Mouse (Mus musculus) adipocyte (in vitro differentiated cells): Measurements from ENCODE around the gene Ccdc15.
"Not testable (repeated sequence)": the region's sequence is repeated elsewhere in the genome, so short reads cannot be mapped to it uniquely, and the experiment has no call there.

Source experiments
- DNase-seq: peaks from one replicate; pipeline ENCODE4 v3.0.0-alpha.2; 2016; ENCODE audit warnings: low spot score

The Ccdc15 gene

DNA sequence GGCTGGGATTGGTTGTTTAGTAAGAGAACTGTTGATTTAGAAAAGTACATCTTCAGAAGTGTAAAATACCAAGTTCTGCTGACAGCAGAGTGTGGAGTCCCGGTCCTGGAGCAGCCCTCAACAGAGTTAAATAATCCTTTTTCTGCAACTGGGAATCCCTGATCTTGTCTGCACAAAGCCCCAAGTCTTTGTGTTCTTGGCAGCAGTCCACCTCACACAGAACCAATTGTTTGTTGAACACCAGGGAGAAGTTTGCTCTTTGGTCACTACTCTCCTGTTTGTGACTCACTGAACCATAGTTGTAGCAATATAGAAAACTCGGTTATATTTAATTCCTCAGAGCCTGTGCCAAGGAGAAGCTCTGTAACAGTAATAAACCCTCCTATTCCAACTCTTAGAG lies 3.0 kb upstream of the Ccdc15 start:
- DNase-seq, result no peak

DNA sequence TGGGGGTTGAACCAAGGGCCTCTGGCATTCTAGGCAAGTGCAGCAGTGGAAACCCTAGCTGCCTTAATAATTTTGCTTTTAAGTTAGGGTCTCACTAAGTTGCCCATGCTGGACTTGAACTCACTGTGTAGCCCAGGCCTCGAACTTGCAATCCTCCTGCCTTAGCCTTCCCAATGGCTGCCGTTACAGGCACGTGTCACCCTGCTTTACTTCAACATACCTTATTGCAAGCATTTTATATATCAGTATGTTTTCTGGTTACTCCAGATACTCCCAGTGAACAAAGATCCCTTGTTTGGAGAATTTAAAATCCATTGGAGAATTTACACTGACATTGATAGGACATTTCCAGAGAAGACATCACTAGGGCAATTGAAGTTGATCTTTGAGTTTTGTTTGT lies 818 bp upstream of the Ccdc15 start:
- DNase-seq, result no peak

DNA sequence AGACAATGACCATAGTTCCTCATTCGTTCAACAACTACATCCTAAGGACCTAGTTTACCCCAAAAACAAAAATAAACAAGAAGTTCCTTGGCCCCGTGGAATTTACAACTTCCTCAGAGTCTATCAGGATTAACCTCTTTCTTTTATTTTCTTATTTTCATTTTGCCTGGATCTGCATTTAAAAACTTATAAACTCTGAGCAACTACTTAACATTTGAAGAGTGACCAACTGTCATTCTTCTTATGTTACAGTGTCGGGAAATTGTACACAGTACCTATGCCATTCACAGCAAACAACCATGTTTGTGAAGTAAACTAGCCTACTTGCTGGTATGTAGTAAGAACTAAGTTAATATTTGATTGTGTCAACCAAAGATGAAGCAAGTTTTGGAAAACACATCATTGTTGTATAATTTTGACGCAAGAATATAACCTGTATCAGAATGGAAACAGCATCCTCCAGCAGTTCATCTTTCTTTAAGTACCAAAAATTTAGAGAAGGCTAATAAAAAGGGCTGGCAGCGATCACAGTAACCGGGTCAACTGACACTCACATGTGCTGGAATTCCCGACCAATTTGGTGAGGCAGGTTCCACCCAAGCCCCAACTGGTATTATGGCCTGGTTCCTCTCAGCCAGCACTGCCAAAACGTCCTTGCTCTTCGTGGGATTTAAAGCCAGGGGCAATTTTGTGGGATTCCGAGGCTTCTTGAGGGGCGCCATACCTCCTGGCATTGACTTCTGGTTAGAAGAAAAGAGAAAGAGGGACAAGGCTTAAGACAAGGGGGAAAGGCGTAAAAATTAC lies 846 bp downstream of the Ccdc15 start:
- DNase-seq, result peak; percentile 5

DNA sequence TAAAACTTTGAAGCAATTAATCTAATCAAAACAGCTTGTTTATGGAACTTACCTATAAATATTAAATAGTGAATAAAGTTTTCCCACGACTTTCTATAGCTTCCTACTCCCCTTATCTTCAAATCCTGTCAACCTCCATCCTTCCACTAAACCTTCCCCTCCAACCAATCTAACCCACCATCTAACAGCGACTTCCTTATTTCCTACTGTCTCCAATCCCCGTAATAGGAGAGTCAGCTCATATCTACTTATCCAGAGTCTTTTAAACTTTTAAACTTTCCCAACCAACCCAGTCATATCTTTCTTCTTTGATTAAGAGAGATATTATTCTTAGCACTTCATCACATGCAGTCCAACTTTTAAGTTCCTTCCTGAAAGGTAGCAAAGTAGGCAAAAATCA lies 2.8 kb downstream of the Ccdc15 start:
- no peak for DNase-seq

DNA sequence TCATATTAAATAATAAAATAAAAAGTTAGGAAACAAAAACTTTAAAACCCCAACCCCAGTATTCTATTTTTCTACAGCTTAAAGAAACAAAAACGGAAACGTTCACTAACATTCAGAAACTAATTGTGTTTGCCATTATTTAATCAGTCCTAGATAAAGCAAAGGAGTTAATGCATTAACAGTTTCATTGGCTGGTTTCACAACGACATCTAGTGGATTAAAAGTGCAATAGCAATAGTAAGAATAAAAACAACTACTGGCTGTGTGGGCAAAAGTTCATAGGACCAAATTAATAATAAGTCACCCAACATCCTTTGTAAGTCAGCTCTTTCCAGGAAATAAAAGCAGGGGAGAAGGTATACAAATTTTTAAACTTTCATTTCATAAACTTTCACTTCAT lies 18.8 kb downstream of the Ccdc15 start:
- peak; percentile 69 for DNase-seq

DNA sequence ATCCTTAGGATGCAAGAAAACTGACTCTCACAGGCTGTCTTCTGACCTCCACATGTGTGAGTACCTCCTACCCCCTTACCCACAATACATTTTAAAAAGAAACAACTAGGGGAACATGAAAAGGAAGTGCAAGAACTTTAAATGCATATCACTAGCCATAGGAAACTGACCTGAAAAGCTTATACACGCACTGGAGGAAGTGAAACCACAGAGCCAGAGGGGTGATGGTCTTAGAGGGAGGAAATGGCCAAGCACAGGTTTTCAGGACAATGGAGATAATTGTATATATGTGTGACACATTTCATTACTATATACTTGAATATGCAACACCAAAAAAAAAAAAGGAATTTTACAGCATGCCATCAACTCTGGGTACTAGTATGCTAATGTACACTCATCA lies 46.5 kb downstream of the Ccdc15 start:
- no peak for DNase-seq

DNA sequence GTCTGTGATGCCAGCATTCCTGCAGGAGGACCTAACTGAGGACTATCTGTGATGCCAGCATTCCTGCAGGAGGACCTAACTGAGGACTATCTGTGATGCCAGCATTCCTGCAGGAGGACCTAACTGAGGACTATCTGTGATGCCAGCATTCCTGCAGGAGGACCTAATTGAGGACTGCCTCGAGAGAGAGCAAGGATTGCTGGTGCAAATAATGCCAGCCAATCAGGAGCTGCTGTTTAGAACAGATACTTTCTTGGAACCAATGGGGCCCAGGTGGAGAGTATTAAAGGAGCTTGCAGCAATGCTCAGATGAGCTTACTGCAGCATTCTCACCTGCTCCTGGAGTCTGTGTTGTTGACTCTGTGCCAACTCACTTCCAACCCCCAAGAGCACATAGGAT lies 47.7 kb downstream of the Ccdc15 start:
- not testable (repeated sequence) for DNase-seq

DNA sequence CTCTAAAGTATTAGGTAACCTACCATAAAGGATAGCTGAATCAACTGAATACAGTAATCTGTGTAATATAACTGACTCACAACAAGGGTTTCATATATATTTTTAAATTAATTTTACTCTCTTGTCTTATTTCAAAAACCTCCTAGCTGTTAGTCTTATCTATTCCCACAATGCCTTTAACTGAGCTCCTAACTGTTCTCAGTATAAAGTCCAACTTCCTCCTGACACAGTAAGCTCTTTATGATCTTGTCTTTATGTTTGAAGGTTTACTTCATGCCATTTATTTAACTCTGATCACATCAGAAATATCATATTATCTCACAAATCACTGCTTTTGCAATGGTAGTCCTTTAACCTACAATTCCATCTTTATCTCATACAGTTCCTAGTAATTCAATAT lies 52.6 kb downstream of the Ccdc15 start:
- no peak for DNase-seq

DNA sequence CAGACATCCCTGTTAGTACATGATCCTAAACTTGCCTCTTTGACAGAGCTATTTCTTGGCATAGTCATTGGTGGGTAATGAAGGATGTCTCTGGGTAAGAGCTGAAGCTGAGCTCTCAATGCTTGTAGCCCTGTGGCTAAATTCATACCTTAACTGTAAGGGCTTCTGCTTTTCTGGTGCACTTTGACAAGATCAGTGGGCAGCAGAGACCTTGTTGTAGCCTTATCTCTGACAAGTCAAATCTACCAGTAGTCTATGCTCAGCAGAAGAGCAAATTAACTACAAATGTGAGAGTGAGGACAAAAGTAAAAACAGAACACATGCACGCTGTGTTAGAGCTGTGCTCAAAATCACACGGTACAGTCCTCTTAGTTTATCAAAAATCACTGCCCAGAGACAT lies 81.6 kb downstream of the Ccdc15 start:
- no peak for DNase-seq

DNA sequence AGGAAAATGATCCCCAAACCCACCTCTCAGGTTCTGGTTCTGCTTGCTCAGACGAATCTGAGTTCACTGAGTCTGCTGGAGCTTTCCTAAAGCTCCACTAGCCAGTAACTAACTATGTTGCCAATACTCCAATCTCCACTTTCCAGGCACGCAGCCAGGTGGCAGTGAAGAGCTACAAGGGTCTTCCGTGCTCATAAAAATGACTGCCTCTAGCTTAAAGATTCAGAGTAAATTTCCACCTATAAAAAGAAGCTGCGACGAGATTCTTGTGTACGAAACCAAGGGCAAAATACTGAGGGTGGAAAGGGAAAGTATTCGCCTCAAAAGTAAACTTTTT lies 92.4 kb downstream of the Ccdc15 start:
- peak; percentile 74 for DNase-seq

DNA sequence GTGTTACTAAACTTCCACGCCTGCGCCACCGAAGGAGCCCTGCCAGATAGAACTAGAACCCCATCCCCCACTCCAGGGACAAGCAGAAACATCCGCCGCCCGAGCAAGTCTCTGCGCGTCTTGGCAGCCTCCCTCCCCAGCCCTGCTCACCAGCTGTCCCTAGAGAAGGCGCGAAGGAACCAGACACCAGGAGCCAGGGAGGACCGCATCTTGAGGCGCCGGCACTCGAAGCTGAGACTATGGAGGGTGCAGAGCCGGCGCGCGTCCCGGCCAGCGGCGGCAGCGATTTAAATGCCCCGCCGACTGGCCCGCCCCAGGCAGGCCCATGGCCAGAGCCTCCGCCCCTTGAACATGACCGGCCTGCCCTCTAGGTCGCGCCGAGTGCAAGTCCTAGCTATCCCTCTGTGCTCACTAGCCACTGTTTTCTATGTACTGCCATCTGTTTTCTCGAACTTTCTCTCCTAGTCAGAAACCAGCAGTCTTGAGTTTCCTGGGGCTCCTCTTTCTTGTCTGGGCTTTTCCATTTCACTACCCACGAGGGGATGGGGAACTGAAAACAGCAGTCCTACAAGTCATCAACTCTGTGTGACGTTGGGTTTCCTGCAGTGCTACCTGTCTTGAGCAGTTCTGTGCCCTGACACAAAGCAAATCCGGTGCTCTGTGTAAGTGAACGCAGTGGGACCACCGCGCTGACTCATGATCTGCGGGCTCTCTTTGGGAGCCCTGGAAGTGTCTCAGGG lies 92.9 kb downstream of the Ccdc15 start, which contains the start of gene Slc37a2:
Gene Slc37a2 (minus strand): TSS at position 590 of the 740 bp plus-strand sequence.
- DNase-seq, result peak; percentile 60

DNA sequence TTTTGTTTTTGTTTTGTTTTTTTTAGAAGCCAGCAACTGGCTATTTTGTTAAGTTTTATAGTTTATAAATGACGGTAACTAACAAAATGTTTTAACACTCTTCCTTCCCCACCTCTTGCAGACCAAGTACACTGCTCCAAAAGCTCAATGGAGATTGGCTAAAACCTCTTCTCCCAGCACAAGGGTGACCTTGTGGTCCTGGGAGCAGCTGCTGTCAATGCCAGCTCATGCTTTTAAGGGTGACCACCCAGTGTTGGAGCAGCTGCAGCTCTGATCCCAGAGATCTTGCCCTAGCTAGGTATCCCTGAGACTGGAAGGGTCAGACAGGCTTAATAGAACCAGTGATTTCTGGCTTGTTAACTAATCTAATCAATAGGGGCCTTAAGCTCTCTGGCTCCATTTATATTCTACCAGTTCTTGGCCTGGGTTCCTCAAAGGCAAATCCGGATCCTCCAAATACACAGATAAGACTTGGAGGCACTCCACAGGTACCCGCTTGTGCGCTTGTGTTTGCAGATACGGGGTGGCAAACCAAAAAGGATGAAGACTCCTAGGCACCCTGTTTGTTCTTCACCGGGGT lies 93.6 kb downstream of the Ccdc15 start:
- DNase-seq, result no peak

DNA sequence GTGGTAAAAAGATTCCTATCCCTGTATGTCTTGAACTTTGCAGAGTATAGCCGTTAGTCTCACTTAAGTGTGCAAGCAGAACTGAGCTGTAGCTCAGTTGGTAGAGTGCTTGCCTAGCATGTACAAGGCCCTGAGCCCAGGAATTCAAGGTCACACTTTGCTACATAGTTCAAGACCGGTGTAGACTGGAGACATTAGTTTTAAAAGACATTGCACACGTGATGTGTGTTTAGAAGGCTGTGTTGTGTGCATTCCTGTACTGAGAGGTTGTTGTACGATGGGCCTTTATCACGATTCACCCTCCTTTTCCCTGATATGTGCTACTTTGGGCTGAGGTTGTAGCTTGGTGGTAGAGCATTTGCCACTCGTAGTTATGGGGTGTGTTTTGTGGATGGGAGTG lies 97.6 kb downstream of the Ccdc15 start:
- no peak for DNase-seq

DNA sequence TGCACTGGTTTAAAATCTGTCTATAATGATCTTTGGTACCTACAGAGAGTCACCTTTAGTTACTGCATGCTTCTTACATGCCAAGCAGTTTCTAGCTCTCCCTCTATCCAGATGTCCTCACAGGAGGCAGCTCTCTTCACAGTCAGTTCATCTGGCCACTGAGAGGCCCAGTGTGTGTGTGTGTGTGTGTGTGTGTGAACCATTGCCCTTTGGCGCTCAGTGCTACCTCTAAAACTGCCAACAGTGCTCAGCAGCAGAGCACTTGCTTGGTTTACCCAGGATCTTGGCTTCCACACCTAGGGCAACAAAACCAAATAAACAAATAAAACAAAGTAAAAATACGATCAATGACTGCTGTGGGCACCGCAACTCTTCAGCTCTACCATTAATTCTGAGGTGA lies 98.3 kb downstream of the Ccdc15 start:
- no peak for DNase-seq

DNA sequence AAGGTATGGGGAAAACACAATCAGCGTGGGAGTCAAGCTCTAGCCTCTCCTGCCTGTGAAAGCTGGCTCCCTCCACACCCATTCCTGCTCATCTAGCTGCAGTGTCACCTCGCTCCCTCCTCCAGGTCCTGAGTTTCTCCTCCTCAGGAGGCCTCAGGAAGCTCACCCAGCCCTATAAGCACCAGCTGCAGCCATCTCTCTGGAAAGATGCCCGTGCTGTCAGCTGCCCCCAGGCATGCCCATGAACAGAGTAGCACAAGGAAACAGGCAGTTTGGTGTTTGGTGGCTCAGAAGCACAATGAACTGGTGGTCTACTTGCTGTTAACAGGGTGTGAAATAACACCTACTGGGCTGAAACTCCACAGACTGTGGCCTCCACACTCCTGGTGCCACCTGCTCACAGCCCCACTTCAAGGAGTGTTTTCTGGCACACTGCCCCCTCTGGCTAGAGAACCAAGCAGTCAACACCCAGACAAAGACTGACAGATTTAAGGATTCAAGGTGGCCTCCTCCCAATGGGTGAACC lies 99.8 kb downstream of the Ccdc15 start:
- DNase-seq, result no peak

DNA sequence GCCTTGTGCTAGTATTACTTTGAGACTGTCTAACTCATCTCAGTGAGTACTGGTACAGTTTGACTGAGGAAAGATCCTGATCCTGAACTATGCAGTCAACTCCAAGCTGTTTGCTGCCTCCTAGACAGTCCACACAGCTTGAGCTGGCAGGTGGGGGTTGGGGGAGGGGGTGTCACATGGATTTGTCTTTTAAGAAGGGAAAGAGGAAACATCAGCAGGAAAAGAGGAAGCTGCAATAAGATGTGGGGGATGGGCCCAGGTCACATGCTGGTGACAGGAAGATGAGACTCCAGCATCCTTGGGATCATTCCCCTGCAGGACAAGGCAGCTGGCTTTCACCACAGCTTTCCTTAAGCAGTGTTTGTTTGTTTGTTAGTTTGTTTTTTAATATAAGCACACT lies 100.8 kb downstream of the Ccdc15 start:
- no peak for DNase-seq

DNA sequence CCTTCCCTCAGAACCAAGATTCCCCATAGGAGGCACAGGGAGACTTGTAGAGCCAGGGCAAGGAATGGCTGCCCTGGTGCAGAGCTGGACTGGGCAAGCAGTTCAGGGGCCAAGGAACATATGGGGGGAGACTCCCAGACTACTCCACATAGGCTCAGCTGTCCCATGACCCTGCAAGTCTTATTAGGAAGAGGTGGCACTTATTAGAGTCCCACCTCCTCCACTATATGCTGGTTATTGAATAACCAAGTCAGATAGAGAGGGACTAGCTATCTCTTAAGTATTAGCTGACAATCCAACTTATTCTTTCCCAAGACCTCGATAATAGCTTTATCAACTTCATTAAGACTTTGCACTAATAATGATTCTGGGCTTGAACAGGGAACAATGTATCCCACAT lies 102.4 kb downstream of the Ccdc15 start:
- no peak for DNase-seq

DNA sequence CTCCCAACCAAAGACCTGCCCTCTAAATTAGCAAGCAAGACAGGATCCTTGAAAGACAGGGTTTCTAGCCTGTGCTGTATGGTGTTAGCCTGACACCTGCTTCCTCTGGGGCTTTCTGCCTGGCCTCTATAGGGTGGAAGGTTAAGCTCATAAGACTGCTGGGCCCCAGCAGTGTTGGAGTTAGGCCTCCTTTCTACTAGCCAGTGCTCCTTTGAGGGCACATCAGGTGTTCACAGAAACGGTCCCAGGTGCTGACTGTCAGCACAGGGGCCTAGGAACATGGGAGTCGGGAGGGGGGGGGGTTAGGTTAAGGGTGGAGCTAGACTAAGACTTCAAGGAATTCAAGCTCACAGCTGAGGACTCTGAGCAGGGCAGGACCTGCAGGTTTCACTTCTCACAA lies 102.8 kb downstream of the Ccdc15 start:
- DNase-seq, result no peak

DNA sequence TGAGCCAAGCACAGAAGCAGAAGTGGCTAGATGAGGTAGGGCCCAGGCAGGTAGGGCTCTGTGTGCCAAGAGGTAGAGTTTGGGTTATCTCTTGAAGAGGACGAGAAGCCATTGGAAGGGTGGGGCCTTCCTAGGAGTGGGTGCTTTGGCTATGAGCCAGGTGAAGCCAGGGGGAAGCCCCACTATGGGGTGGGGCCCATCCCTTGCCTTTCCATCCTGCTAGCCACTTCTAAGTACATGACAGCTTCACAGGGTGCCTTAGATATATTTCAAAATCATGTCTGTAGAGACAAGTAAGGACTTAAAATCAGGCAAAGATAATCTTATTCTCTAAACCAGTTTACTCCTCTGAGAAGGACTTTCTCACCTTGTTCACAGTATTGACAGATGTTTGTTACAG lies 103.6 kb downstream of the Ccdc15 start:
- DNase-seq, result no peak

DNA sequence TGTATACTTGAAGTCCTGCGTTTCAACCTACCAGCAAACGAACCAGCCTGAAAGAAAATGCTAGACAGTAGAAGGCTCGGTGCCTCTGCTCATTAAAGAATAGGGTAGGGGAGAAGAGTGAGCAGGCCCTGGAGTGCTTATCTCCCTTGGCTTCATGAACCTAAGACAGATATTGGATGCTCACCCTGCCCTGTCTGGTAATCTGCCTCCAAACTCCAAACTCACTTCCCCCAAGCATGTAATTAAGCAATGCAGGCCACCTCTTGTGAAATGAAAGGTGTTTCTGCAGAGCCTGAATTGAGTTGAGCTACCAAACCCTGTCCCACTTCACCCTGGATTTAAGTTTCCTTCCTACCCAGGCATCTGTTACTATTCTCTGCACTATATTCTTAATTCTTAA lies 105.5 kb downstream of the Ccdc15 start:
- DNase-seq, result no peak

DNA sequence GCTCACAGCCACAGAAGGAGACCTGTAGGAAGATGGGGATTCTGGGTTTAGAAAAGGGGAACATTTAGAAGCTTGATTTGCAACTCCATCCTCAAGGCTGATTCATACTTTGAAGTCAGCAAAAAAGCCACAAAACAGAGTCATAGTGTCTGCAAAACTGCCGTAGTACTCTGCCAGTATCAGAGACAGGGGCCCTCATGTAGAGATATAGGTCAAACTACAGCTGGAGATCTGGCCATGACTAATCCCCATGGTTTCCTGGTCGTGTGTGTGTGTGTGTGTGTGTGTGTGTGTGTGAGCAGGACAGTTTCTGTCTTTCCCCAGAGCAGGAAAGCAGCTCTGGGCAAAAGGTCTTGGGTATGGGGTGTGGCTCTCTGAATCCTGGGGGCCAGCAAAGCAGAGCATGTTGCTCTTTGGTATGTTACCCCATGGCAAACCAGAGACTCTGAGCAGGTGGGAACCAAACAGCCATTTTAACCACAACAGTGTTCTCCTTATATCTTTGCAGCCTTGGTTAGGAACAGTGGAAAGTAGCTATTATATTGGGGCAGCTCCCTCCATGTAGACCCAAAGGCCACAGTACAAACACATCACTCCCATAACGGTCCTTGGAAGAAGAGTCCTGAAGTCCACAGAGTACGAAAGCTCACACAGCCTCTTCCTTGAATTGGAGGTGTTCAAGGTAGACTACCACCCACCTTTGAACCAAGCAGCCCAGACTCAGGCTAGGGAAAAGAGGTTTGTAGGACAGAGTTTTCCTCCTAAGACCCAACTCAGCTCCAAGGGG lies 112.1 kb downstream of the Ccdc15 start:
- DNase-seq, result peak; percentile 54
